Mouse (Mus musculus): ENCODE measurements at regions not wholly inside any gene's neighbourhood (a gene's known extent, or its start where the extent isn't known, plus 50 kb on each side); places are given as distances from the start of the nearest gene placed in this dataset.
A peak's percentile ranks its signal among the peaks of the same experiment; 100 is the strongest.

DNA sequence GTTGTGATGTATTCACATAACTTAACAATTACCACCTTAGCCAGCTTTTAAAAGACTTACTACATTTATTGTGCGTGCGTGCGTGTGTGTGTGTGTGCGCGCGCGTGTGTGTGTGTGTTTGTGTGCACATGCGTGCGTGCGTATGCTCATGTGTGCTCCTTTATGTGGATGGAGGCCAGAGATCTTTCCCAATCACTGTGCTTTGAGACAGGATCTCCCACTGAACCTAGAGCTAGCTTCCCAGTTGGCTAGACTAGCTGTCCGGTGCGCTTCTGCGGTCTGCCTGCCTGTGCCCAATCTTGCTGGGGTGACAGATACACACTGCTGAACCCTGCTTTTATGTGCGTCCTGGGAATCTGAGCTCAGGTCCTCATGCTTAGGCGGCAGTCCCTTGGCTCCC is 50.1 kb upstream of the Arhgap29 start:
- no peak for DNase-seq (ENCODE audit: low read depth, low spot score)

DNA sequence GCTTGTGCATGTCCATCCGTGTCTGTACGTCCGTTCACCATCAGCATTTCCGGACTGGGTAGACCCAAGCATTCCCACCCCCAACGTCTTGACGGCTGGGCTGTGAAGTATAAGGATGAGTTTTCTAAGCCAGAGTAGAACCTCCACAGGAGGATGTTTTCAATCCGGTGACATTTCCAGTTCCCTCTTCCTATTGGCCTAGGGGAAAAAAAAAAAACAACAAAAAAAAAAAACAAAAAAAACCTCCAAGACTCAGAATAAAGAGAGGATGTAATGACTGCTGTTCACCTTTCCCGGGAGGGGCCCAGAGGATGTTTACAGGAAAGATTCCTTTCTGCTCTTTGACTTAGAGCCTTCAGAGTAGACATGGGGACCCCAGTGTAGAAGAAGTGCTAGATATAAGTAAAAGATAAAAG is 51.9 kb upstream of the Arhgap29 start:
- no peak for DNase-seq (ENCODE audit: low read depth, low spot score)

DNA sequence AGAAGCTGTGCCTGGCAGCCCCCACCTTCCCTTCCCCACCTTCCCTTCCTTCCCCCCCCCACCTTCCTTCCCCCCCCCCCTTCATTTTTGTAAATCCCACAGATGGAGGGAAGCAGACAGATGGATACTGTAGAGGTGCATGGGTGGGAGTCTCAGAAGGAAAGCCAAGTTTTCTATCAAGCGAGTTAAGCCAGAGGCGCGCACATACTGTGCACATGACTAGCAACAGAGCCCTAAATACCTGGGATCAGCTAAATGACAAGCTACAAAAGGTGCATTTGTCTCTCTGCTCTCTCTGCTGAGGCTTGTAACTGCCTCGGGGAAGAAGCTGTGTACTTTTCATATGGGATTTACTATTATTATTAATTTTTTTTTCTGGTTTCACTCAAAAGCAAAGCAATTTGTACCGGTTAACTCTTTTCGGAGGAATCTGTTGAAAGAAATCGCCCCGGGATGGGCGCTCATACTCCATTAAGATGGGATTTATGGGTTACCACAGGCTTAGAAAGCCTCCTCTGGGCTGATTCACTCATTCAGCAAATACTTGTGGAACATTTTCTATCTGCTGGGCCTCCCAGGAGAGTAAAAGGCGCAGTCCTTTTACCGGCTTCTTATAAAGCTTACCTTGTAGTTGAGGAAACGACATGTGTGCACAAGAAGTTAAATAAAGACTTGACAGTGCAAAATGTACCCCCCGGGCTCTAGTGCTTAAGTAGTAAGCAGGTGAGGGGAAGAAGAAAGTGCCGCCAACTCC is 54.3 kb upstream of the Arhgap29 start:
- DNase-seq (ENCODE audit: low read depth, low spot score): no peak

DNA sequence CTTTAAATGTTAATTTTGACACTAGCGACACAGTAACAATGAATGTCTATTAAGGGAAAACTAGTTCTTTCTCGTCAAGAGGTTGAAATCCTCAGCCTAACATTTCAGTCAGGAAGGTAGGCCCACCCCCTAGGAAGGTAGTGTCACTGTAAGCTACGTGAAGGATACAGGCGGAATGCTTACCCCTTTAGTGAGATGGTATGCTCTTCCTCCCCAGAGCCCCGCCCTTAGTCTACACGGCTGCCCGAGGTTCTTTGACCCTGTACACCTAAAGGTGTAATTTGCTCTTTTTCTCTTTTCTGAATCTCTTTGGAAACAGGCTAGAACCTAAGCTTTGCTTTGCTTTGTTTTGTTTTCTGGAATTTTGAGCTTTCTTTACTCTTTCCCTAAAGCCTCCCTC is 58.7 kb upstream of the Arhgap29 start:
- DNase-seq (ENCODE audit: low read depth, low spot score): no peak

DNA sequence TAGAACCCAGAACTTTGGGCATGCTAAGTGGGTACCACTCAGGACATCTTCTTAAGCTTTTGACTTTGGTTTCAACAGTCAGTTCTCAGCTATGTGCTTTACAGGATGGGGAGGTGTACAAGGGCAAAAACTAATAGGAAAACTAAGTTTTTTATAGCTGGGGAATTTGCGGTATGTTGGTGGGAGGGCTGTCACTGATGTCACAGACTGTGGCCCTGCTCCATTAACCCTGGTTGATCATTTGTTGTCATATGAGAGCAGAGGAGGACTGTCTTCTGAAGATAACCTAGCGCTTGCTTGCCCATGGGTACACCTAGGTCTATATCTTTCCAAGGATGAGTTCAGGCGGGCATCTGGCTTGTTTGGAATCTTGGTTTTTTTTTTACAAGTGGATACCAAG is 59.7 kb upstream of the Arhgap29 start:
- DNase-seq (ENCODE audit: low read depth, low spot score): no peak

DNA sequence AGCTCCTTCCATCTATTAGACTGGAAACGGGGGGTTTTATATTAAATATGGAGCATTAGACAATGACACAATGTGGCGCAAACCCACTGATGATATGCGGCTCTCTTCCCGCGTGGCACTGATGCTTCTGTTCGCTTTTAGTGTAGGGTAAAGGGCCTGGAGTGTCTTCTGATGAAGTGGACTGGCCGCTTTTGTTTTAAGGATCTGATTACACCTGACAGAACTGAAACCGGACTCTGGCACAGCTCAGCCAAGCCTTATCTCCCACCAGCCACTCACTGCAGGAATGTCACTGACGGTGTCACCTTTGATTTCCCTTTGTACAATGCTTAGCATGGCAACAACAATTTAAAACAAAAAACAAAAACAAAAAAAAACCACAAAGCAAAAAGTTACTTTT is 61.0 kb upstream of the Arhgap29 start:
- no peak for DNase-seq (ENCODE audit: low read depth, low spot score)

DNA sequence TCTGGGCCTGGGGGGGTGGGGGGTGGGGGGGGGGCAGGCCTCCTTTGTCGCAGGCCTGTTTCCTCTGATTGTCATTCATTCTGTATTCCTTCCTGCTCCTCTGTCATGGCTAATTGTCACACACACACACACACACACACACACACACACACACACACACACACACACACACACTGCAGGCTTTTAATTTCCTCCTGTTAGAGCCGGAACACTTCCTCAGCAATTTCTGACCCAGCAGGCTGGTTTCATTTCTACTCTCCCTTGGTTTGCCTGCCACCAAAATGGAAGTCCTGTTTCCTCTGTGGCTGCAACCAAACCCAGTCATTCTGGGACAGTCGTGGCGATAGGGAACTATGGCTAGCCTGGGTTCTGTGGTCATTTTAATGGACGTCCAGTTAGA is 61.8 kb upstream of the Arhgap29 start:
- DNase-seq (ENCODE audit: low read depth, low spot score): no peak

DNA sequence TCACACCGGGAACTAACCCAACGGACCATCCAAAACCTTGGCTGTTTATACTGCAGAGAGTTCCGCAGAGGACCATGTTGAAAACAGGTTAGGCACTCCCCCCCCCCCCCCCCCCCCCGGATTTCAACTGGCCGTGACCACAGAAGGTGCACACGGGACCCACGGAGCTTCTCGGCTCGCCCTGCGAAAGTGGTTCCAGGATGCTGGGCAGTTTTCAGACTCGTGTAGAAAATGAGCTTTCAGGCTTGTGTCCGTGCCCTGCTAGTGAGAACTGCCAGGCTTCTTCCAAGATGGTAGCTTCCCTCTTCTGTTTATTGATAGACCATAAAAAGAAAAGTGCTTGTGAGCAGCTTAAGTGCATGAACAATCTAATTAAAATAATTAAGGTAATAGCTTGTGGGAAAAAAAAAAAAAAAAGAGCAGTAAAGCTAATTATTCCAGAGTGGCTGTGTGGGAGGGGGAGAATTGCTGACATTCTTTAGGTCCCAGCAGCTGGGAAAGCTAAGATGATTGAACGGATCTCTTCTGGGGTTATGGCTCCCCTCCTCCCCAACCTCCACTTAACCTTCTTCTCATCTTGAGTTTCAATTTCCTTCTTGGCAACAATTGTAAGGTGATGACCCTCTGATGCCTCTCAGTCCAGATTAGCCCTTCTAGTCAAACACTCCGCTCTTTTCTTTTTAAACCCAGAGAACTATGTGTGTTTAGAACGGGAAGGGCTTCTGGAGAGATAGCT is 65.3 kb upstream of the Arhgap29 start:
- no peak for DNase-seq (ENCODE audit: low read depth, low spot score)

DNA sequence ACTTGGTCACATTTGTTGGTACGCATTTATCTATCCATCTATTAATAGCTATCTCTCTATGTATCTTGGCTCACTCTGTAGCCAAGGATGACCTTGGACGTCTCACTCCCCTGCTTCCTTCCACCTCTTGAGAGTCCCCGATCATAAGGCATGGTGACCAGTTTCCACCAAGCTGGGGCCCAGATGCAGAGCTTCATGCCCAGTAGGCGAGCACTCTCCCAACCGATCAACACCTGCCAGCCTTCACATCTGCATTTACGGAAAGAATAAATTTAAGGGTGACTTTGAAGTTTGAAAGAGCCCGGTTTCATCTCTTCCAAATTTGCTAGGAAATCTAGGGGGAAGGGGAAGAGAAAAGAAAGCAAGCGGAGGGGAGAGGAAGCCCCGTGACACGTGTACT is 66.0 kb upstream of the Arhgap29 start:
- DNase-seq (ENCODE audit: low read depth, low spot score): no peak

DNA sequence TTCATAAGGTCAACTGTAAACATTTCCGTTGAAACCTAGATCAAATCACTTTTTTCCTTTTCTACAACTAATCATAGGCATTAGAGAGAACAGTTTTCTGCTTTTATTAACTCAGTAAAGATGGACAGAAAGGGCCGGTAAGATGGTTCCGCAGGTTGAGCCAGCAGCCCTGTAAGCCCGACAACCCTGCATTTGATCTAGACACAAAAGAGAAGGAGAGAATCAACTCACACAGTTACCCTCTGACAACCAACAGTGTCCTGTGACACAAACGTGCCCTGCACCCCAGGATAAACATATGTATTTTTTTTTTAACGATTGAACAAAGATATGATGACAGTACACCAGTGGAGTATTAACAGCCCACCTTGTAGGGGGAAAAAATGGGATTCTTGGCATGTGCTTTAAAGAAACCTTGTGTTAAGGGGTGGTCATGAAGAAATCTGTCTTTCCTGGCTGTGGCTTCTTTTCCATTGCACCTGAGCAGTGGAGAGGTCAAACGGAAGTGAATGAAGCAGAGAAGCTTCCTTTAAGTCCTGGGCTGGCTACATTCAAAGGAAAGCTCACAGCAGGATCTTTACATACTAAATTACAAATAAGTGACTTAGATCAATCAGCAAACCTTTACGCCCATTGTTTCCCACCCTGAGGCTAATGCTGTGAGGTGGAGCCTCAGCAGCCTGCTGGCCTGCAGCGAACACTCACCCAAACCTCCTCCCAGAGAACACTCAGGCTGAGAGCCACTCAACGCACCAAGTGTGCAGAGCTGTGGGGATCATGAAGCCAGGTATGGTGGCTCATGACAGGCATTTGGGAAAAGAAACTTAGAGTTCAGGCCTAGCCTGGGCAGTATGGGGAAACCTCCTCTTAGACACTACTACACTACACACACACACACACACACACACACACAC is 66.8 kb upstream of the Arhgap29 start:
- peak; percentile 67 for DNase-seq (ENCODE audit: low read depth, low spot score)

DNA sequence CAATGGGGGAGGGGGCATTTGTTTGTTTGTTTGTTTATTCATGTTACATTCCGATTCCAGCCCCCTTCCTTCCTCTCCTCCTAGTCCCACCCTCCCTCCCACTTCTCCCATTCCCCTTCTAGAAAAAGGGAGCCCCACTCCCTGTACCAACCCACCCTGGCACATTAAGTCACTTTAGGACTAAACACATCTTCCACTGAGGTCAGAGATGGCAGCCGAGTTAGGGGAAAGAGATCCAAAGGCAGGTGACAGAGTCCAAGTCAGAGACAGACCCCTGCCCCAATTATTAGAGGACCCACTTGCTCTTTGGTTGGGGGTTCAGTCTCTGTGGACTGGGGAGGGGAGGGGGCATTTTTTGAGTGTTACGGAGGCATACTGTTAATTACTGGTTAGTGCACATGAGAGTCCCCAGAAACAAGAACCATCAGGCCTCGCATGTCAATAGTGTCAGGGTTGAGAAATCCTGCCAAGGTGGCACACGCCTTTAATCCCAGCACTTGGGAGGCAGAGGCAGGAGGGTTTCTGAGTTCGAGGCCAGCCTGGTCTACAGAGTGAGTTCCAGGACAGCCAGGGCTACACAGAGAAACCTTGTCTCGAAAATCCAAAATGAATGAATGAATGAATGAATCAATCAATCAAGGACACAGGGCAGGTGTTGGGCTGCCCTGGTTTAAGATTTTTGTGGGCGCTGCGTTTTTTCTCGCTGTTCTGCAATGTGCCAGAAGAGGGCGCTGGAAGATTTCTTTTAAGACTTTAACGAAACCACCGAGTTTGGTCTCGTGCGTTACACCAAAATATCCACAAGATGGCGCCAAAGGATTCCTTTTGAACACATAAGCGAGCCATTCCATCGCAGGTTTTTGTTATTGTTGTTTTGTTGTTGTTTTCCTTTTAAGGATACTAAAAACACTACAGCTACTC is 67.8 kb upstream of the Arhgap29 start:
- peak; percentile 93 for DNase-seq (ENCODE audit: low read depth, low spot score)

DNA sequence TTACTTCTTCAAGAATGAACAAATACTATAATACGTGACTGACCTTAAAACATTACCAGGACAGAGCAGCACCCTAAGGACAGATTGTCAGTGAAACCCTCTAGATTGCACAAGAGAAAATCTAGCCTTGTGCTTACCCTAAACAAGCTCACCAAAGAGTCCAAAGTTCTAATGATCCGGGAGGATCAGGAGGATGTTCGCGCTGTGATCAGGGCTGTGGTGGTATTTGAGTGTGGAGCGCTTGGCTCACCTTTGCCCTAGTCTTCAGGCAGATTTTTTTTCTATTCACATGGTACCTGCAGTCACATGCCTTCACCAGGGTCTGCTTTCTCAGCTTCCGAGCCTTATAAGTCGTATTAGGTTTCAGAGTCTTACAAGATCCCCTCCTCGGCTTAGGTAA is 65.3 kb upstream of the Abcd3 start:
- no peak for DNase-seq (ENCODE audit: low read depth, low spot score)

DNA sequence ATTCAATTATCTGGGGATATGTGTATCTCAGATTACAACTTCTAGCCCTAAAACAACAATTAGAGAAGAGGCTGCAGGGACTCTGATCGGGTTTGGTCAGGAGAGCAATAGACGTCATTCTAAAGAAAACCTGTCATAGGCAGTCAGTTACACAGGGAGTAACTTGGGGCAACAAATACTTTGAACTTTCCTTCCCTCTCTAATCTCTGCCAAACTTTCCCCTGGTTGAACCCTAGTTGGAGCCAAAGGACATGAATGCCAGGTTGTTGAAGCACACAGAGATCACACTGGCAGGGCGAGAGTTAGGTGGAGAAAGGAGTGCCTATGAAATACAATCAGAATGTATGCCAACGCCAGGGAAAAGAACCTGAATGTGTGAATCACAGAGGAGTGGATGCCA is 60.0 kb upstream of the Abcd3 start:
- no peak for DNase-seq (ENCODE audit: low read depth, low spot score)

DNA sequence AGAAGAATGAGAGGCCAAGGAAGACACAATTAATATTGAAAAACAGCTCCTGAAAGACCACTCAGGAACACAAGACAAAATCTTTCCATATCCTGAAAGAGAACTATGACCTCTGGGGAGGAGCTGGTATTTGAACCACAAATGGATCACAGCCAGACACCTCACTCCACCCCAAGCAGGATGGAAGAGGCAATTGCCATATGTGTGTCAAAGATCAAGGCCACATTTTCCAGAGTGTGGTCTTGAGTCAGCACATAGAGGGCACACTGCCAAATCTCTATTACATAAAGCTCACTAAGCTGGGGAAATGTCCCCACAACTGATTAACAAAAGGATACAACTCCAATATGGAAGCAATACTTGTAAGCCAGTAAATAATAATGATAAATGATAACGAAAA is 59.5 kb upstream of the Abcd3 start:
- DNase-seq (ENCODE audit: low read depth, low spot score): no peak

DNA sequence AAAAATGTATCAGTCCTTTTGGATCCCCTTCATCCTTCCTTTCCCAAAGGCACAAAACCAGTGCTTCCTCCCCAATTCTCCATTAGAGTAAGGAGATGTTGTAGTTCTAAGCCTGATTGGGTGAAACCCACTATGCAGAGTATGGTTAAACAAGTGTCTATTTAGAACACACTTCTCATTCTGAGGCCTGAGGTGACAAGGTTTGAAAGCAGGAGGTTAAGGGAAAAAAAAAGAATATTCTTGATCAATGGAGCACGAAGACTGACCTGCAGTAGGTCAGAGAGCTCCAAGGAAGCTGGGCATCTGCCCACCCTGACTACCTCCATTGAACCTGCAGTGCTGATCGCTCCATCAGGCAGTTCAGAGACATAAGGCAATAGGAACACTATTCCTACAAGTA is 58.5 kb upstream of the Abcd3 start:
- no peak for DNase-seq (ENCODE audit: low read depth, low spot score)

DNA sequence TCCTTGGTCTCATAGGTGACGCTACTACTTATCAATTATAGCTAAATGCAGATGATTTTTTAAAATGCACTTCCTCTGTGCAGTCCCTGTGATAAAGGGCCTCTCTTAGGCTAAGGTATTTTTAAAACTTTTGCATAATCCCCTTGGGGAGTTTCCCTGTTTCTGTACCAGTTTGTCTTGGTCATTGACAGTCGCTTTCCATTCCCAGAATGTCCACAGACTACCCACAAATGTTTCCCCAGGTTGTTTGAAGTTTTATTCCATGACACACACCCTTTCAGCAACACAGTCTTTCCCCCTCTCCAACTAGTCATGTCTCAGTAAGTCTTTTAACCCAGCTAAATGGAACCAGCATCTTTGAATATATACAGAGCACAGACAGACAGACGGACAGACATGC is 57.6 kb upstream of the Abcd3 start:
- DNase-seq (ENCODE audit: low read depth, low spot score): no peak

DNA sequence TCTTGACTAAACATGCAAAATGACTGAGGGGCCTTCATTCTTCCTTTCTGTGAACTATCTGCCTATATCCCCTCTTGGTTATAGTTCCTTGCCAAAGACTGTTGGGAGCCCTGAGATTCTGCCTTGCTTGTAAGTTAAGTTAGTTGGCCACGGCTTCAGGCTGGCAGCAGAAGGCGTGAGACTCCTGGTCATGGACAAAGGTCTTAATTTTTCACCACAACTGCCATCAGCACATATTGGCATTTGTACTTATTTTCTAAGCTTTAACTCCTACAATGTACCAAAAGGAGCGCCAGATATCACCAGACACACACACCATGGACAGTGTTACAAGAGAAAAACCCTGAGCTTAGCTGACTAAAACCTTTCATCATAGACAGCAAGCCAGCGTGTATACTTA is 56.7 kb upstream of the Abcd3 start:
- DNase-seq (ENCODE audit: low read depth, low spot score): no peak

DNA sequence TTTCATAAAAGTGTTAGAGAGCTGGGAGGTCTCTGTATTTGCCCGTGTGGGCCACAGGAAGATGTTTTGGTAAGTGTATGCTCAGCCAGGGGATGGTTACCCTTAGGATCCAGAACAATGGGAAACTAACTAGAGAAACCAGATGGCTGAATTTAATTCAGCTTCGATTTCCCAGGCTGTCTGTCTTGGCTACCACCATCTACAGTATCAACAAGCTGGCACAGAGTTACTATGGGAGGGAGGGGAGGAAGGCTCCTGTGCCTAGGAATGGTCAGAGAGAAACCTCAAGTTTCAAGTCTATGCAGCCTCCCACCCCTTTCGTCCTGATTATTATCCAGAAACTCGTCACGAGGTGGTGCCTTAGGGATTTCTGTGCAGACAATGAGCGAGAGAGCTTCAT is 55.6 kb upstream of the Abcd3 start:
- no peak for DNase-seq (ENCODE audit: low read depth, low spot score)

DNA sequence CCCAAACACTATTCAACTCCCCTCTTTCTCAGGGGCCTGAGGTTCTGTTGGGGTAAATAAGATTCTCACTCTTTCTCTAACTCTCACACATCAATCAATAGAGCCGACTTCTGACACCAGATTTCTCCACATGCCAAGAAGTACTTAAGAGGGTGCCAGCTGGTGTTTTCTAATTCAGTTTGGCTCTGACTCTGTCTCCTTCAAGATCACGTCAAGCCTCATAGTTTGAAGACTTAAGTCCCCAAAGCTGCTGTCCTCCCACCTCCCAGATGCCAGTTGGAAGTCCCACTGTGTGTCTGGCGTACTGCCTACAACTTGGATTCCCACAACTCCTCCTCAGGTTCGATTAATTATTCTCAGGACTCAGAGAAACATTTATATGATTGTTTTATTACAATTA is 54.6 kb upstream of the Abcd3 start:
- no peak for DNase-seq (ENCODE audit: low read depth, low spot score)

DNA sequence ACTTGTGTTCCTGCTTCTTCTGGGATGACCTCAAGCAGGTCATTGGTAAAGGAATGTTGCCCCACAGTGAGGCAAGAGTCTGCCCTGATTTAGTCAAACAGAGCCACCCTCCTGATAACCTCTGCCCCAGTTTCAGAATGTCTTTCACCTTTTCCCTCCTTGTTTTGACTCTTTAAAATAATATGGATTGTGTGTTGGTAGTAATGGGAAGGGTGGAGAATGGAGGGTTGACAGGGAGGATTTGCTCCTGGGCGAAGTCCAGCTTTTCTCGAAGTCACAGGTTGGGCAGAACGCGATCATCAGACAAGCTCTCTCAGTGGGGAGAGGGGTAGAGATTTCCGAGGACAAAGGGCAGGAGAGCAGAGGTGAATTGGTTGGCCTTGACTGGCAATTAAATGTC is 52.2 kb upstream of the Abcd3 start:
- peak; percentile 10 for DNase-seq (ENCODE audit: low read depth, low spot score)

DNA sequence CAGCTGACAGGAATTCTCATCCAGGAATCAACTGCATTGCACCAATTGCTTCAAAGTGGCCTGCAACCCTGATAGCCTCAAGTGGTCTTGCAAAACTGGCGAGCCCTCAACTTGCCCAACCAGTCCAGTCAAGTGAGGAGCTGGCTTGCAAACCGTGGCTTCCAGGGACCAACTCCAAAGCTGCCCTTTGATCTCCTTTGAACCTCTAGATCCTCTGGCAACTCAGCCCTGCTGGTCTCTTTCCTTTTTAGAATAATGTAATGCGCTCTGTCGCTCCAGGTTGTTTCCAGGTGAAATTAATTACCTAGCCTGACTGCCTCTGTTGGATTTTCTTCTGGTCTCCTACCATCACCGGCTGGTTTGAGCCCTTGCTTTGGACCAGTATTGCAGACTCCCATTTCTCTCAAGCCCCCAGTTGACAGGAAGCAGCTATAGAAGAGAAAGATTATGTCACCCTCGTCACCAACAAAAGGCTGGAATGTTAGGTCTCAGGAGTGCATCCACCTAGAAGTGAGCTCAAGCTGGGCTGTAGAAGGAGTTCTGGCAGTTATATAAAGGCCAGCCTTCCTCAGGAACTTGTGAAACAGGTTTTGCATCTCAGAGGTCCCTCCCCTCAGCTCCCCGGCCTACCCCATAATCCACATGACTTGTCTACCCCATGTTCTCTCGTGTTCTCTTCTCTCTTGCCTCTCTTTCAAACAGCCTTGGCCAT is 49.8 kb upstream of the Abcd3 start:
- DNase-seq (ENCODE audit: low read depth, low spot score): no peak
